Mouse (Mus musculus): ENCODE data around the gene Gusb.

DNA sequence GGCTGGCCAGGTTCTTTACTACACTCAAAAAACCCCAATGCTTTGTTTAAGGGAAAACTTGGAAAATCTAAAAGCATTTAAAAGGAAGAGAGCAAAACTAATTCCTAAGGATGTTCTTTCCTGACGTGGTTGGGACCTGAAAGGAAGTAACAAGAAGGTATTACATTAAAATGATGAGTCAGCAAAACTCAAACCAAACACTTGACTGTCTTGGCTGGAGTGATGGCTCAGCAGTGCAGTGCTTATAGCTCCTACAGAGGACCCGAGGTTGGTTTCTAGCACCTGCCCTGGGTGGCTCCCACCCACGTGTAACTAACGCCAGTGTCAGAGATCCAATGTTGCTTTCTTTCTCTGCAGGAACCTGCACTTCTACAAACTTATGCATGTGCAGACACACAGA is 38.4 kb upstream of the Gusb start:
- TF ChIP-seq CTCF (IDR thresholded peaks at IDR 0.05; ENCODE audit: borderline replicate concordance, insufficient read depth, low read depth, low read length) = no peak
- no peak for TF ChIP-seq POLR2A (IDR thresholded peaks at IDR 0.05; ENCODE audit: borderline replicate concordance, insufficient read depth, low read length)

All from cerebellum, adult 2 months (tissue).